Comparison of ENCODE assay signal across 8 mouse cellular contexts in the genomic region with DNA sequence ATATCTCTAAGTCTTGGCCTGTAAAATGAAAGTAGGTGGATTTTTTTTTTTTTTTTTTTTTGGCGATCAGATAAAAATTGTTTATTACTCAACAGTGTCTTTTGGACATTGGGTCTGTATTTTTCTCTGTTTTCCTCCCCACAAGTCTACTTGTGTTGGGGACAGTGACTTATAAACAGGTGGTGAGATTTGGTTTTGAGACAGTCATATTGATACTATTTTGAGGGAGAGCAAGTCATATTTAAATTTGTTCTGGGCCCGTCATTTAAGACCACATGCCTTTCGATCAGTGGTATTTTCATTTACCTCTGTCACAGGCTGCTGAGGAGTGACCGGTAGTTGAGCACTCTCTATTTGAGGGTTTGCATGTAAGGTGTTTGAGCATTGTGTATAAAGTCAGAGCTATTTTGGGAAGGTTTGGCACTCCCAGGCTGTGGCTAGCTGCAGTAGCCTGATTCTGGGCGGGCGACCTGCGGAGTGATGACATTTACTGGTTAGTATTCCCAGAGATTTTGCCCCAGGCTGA. TPM values are rescaled to one million over a fixed set of nuclear protein-coding genes. Genes with fewer than 3 reads are reported as not detected.
DNase-seq lines count a peak whose midpoint lies in the region; ATAC-seq and TF ChIP-seq lines count a peak whose summit lies in the region.

No protein-coding gene starts in this region.

- H3K27ac ChIP-seq in lung, embryonic 15.5 days, result no peak overlapping the region
- H3K27ac ChIP-seq in lung, postnatal 0 days (ENCODE audit: low read length), result no peak overlapping the region
- no peak overlapping the region for H3K27ac ChIP-seq in embryonic facial prominence, embryonic 14.5 days (replicated peaks; ENCODE audit: low read depth, low read length)
- no peak overlapping the region for H3K27ac ChIP-seq in midbrain, embryonic 11.5 days (ENCODE audit: low read depth, low read length)

- no peak for TF ChIP-seq CTCF in lung, postnatal 0 days (IDR thresholded peaks at IDR 0.05)

- no peaks in the 10 kb centered on the region for H3K36me3 ChIP-seq in lung, embryonic 15.5 days
- no peaks in the 10 kb centered on the region for H3K36me3 ChIP-seq in lung, postnatal 0 days (ENCODE audit: insufficient read depth, low read length)
- no peaks in the 10 kb centered on the region for H3K36me3 ChIP-seq in embryonic facial prominence, embryonic 14.5 days (ENCODE audit: control insufficient read depth, insufficient read depth, low read length)
- H3K36me3 ChIP-seq in midbrain, embryonic 11.5 days (ENCODE audit: control insufficient read depth, insufficient read depth, low read length), result no peaks in the 10 kb centered on the region

- intact Hi-C loops in heart, postnatal 10 days (cut with DNase I), result loop anchor here (5.0 to 10.0 kb wide), 3 partner anchors 66 to 492 kb away; partner anchors contain the start of genes Gm5617 and Rbm7

- TF ChIP-seq EP300 in lung, postnatal 0 days (IDR thresholded peaks at IDR 0.05), result no peak

- no peaks in the 10 kb centered on the region for H3K27me3 ChIP-seq in lung, embryonic 15.5 days
- H3K27me3 ChIP-seq in lung, postnatal 0 days (replicated peaks; ENCODE audit: insufficient read depth, low read length), result no peaks in the 10 kb centered on the region
- H3K27me3 ChIP-seq in embryonic facial prominence, embryonic 14.5 days (replicated peaks; ENCODE audit: control insufficient read depth, insufficient read depth, low read length), result no peaks in the 10 kb centered on the region
- no peaks in the 10 kb centered on the region for H3K27me3 ChIP-seq in midbrain, embryonic 11.5 days (ENCODE audit: control insufficient read depth, insufficient read depth, low read length)

- H3K4me2 ChIP-seq in lung, embryonic 15.5 days, result peak overlapping the region; percentile 80
- no peak overlapping the region; the same call in 1 of the 2 replicates for H3K4me2 ChIP-seq in lung, postnatal 0 days (replicated peaks; ENCODE audit: low read depth, low read length)
- peak overlapping the region; percentile 77 for H3K4me2 ChIP-seq in embryonic facial prominence, embryonic 14.5 days (ENCODE audit: low read depth, low read length)
- H3K4me2 ChIP-seq in midbrain, embryonic 11.5 days, result peak overlapping the region; percentile 51

- no peak overlapping the region for H3K9ac ChIP-seq in lung, embryonic 15.5 days
- H3K9ac ChIP-seq in lung, postnatal 0 days (replicated peaks; ENCODE audit: low read depth), result no peak overlapping the region
- H3K9ac ChIP-seq in embryonic facial prominence, embryonic 14.5 days (ENCODE audit: low read depth, low read length), result peak overlapping the region; percentile 41; the same call in 1 of the 2 replicates
- H3K9ac ChIP-seq in midbrain, embryonic 11.5 days (ENCODE audit: low read length), result no peak overlapping the region

- H3K4me3 ChIP-seq in lung, embryonic 15.5 days, result peak overlapping the region; percentile 69; the same call in 1 of the 2 replicates
- H3K4me3 ChIP-seq in lung, postnatal 0 days (ENCODE audit: low read depth, low read length), result no peak overlapping the region
- H3K4me3 ChIP-seq in embryonic facial prominence, embryonic 14.5 days (ENCODE audit: low read depth, low read length), result peak overlapping the region; percentile 85
- peak overlapping the region; percentile 19 for H3K4me3 ChIP-seq in midbrain, embryonic 11.5 days (ENCODE audit: low read depth, low read length)

- no peak for ATAC-seq in lung, embryonic 15.5 days (ENCODE audit: borderline replicate concordance, extremely low read depth, low FRiP score, low TSS enrichment)
- ATAC-seq in lung, postnatal 0 days, result no peak
- no peak for ATAC-seq in embryonic facial prominence, embryonic 14.5 days (ENCODE audit: low read depth)
- no peak for ATAC-seq in midbrain, embryonic 11.5 days (ENCODE audit: low FRiP score)

- no peak for DNase-seq in lung, postnatal 0 days (ENCODE audit: low spot score)
- no peak for DNase-seq in embryonic facial prominence, embryonic 14.5 days (ENCODE audit: low spot score)
- peak; percentile 79 to 85 for DNase-seq in heart, postnatal 10 days
- no peak for DNase-seq in midbrain, embryonic 11.5 days (ENCODE audit: low spot score, missing footprints)
- DNase-seq in right cerebral cortex, postnatal 25 days, result no peak
- no peak for DNase-seq in thymus, adult 18-20 months
- DNase-seq in spleen, adult 12 weeks (ENCODE audit: low spot score), result no peak

- H3K4me1 ChIP-seq in lung, embryonic 15.5 days, result peaks cover 19% of the 10 kb centered on the region
- H3K4me1 ChIP-seq in lung, postnatal 0 days (ENCODE audit: insufficient read depth, low read depth, low read length), result peaks cover 11% of the 10 kb centered on the region; the same call in 1 of the 2 replicates
- H3K4me1 ChIP-seq in embryonic facial prominence, embryonic 14.5 days (ENCODE audit: control insufficient read depth, insufficient read depth, low read length), result peaks cover 10% of the 10 kb centered on the region
- H3K4me1 ChIP-seq in midbrain, embryonic 11.5 days (ENCODE audit: control insufficient read depth, insufficient read depth, low read length), result peaks cover 14% of the 10 kb centered on the region

- H3K9me3 ChIP-seq in lung, embryonic 15.5 days, result no peaks in the 10 kb centered on the region
- H3K9me3 ChIP-seq in lung, postnatal 0 days (ENCODE audit: low read length), result no peaks in the 10 kb centered on the region
- no peaks in the 10 kb centered on the region for H3K9me3 ChIP-seq in embryonic facial prominence, embryonic 14.5 days (ENCODE audit: control insufficient read depth, low read length)
- H3K9me3 ChIP-seq in midbrain, embryonic 11.5 days (ENCODE audit: control insufficient read depth, low read length), result no peaks in the 10 kb centered on the region

- 28% methylated on average over 7 of the region's 7 CpGs for WGBS in lung, embryonic 15.5 days
- WGBS in lung, postnatal 0 days, result 37% methylated on average over 7 of the region's 7 CpGs
- 23% methylated on average over 7 of the region's 7 CpGs for WGBS in embryonic facial prominence, embryonic 14.5 days
- WGBS in midbrain, embryonic 11.5 days, result 14% methylated on average over 7 of the region's 7 CpGs

RNA-seq across cellular contexts. Expression of gene Usp28, which starts 1.5 kb away (rescaled TPM):
- 29.0 and 32.2 TPM in 2 replicates for polyA plus RNA-seq in lung, embryonic 15.5 days (2015; fragmentation: Nextera tagmentation; extraction: Ambion mirVana)
- 8.8 and 9.6 TPM in 2 replicates for polyA plus RNA-seq in lung, postnatal 0 days (2015; fragmentation: Nextera tagmentation; extraction: Ambion mirVana)
- polyA plus RNA-seq in embryonic facial prominence, embryonic 14.5 days (2014; fragmentation: Nextera tagmentation; extraction: Ambion mirVana), result 36.2 and 40.3 TPM in 2 replicates
- total RNA-seq in heart, postnatal 10 days (2021), result 100 to 1,000 TPM; 161 to 198 TPM
- 41.5 and 43.0 TPM in 2 replicates for polyA plus RNA-seq in midbrain, embryonic 11.5 days (2014; fragmentation: Nextera tagmentation; extraction: Ambion mirVana)

RNA-seq across cellular contexts. Expression of gene Htr3b, which starts 21.9 kb away (rescaled TPM):
- polyA plus RNA-seq in lung, embryonic 15.5 days (2015; fragmentation: Nextera tagmentation; extraction: Ambion mirVana), result 0.20 TPM in 1 of 2 replicates, not detected in the other
- polyA plus RNA-seq in lung, postnatal 0 days (2015; fragmentation: Nextera tagmentation; extraction: Ambion mirVana), result not detected in 2 replicates
- polyA plus RNA-seq in embryonic facial prominence, embryonic 14.5 days (2014; fragmentation: Nextera tagmentation; extraction: Ambion mirVana), result 1.1 TPM in 2 replicates
- not detected for total RNA-seq in heart, postnatal 10 days (2021)
- 0.08 TPM in 1 of 2 replicates, not detected in the other for polyA plus RNA-seq in midbrain, embryonic 11.5 days (2014; fragmentation: Nextera tagmentation; extraction: Ambion mirVana)

Comparison
In these comparisons a context has a peak if more than half of its experiments do, and no peak if none do; other contexts are left out.
1. DNase-seq: peak in heart, postnatal 10 days (2 of 2); none in lung, postnatal 0 days (single experiment), embryonic facial prominence, embryonic 14.5 days (single experiment), midbrain, embryonic 11.5 days (single experiment), right cerebral cortex, postnatal 25 days (single experiment), thymus, adult 18-20 months (0 of 2) and spleen, adult 12 weeks (single experiment).